Mouse (Mus musculus): ENCODE data around the gene Fmn2.

DNA sequence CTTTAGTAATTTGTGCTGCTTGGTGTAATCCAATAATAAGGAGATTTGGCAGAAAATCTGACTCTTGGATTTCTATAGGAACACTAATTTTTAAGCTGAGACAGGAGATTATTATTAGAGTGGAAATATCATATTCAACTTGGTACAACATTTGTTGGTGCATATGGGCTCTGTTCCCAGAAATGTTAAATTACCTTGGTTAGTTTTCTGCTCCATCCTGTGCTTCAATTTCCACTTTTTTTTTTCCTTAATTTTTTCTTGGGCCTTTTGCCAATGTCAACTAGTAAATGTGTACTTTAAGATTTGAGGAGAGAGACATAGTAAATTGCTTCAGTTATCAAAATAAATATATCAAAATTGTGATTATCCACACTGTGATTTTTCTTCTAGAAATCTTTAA lies 163.5 kb downstream of the Fmn2 start:
- TF ChIP-seq POLR2A (IDR thresholded peaks at IDR 0.05; ENCODE audit: borderline replicate concordance, control insufficient read depth, low read depth, low read length) (no peak), CTCF (IDR thresholded peaks at IDR 0.05; ENCODE audit: control insufficient read depth, insufficient read depth, low read length) (no peak)

All from bone marrow, adult 2 months (tissue).